Mouse (Mus musculus) MEL (cell line): ENCODE data around the gene Rfc4.

ENCODE experiments used
- CHD1 ChIP-seq: IDR thresholded peaks from 2 replicates; pipeline ENCODE4 v1.6.1; 2012; ENCODE audit warnings: low read depth, mild to moderate bottlenecking, inconsistent platforms, low read length, improper control_type of control experiment
- CTCF ChIP-seq, 3 experiments: IDR thresholded peaks in 2 of 3; conservative IDR thresholded peaks in 1 of 3; 2 replicates each; pipeline ENCODE4 v1.5.1; 2011 to 2012; ENCODE audit warnings: low read length in 3 of 3, low read depth in 2 of 3, mild to moderate bottlenecking in 2 of 3, improper control_type of control experiment in 1 of 3, inconsistent platforms in 1 of 3, mixed read lengths in 1 of 3, moderate library complexity in 1 of 3; ENCODE audit not compliant: control insufficient read depth in 1 of 3, insufficient read depth in 1 of 3, poor library complexity in 1 of 3, severe bottlenecking in 1 of 3
- POLR2AphosphoS2 ChIP-seq: IDR thresholded peaks from 2 replicates; pipeline ENCODE4 v1.6.1; 2011; ENCODE audit warnings: low read length, improper control_type of control experiment
- USF1 ChIP-seq: IDR thresholded peaks from 2 replicates; pipeline ENCODE4 v1.6.1; 2014; ENCODE audit warnings: low read depth, mild to moderate bottlenecking, inconsistent platforms, low read length, improper control_type of control experiment, moderate library complexity

DNA sequence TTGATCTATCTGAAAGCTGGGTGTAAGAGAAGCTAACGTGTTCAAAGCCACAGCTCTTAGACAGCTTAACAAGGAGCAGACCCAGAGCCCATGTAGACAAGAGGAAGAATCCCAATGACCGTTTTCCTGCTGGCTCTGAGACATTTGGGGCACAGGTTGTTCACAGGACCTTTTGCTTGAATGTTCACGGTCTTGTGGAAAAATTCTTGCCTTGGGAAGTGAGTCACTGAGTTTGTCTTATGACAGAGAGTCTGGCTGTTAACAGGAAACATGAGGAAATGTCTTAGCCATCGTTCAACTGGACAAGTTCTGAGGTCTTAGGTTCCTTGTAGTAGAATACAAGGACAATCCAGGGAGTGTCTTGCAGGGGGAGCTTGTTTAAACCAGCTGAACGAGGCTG lies 39.5 kb upstream of the Rfc4 start:
- TF ChIP-seq CHD1, result no peak
- no peak for TF ChIP-seq CTCF (IDR thresholded peaks at IDR 0.05 in 2 of 3, conservative IDR thresholded peaks at IDR 0.05 in 1 of 3; ENCODE audit: control insufficient read depth in 1 of 3, insufficient read depth in 1 of 3, low read depth in 2 of 3, low read length in 3 of 3, poor library complexity in 1 of 3, severe bottlenecking in 1 of 3)
- no peak for TF ChIP-seq USF1
- TF ChIP-seq POLR2AphosphoS2, result no peak
